Mouse (Mus musculus): ENCODE measurements around the gene Lcor.

GRCm38 (mm10) chr19:41611683-41612082, 129.2 kb downstream of the Lcor start:
- TF ChIP-seq CTCF (IDR thresholded peaks at IDR 0.05; ENCODE audit: borderline replicate concordance, control insufficient read depth, extremely low read depth, insufficient read depth, low read length, poor library complexity) = no peak
- no peak for TF ChIP-seq POLR2A (IDR thresholded peaks at IDR 0.05; ENCODE audit: control insufficient read depth, extremely low read depth, insufficient read depth, low read length, poor library complexity)

All from thymus, adult 2 months (tissue).